Mouse (Mus musculus) naive thymus-derived CD4-positive, alpha-beta T cell, adult 2 months (primary cell): ENCODE results near the gene Mrps18b.

Experiments used
- DNase-seq: peaks from one replicate; pipeline ENCODE4 v3.0.0-alpha.2; 2011; ENCODE audit warnings: low read depth

The Mrps18b gene

DNA sequence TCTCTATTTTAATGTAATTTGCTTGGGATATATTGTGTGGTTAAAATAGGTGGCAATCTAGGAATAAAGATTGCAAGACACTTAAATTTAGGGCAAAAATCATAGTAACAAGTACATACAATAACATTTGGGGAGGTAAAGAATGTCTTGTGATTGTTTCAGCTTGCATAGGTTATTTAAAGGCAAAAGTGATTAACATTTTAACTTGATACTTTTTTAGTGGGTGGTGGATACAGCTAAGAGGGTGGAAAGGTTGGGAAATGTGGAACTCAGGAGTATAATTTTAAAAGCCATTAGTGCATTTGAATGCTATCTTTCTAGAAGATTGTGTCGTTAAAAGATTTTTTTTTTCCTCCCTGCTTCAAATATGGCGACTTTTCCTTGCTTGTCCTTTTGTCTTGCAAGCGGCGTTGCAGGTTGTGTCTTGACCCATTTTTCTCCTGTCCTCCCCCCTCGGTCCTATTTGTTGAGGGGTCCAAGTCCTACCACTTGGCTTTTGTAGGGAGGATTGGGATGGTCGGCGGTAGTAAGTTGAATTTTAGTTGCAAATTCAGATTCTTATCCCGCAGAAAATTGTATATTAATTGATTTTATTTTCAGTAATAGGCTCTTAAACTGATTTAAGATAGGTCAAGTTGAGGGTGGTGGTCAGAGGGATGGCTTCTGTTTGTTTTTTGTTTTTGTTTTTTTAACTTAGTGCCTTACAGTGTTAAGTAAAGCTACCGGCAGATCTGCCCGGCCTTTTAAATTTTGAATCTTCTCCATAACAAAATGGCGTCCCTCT, 2.3 kb upstream of the Mrps18b start:
- DNase-seq = peak; percentile 74

DNA sequence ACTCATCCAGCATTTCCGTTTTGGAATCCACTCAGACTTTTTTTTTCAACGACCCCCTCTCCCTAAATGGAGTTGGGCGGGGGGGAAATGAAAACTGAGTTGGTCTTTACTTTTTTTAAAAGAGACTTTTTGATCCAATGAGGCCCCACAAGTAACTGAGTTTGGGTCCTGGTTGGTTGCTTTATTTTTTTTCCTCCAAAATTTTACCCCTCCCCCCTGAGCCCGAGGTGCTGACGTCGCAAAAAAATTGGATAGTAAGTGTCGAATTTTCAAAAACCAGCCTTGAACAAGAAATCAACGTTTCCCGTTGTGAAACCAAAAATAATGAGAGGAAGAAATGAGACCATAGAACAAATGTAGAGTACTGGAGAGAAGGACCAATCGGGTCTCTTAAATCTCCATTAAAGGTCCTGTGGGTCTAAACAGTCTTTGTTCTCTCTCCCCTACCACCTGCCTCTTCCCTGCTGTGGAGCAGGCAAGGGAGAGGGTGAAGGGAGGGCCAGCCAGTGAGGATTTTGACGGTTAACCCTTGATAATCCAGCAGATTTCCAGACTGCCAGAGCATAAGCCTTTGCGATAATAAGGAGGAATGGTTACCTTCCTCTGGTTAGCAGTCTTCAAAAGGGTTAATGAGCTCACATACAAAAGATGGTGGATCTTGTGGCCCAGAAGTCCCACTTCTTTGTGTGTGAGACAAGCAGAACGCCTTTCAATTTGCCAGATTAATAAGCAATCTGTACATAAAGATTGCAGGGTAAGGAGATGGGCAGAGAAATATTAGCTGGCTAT, 1.5 kb upstream of the Mrps18b start:
- DNase-seq = peak; percentile 81

DNA sequence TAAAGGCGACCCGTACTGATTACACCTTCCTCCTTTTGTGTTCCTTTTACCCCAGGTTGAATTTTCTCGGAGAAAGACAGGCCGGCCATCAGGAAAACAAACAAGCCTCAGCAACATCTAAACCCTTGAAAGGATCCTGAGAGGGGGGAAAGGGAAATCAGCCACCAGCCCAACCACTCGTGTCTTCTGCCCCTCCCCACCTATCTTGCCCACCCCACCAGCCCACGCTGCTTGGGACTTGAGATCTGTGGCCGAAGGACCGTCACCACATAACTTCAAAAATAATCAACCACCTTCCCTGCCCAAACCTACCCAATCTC, 914 bp upstream of the Mrps18b start:
- DNase-seq = no peak

DNA sequence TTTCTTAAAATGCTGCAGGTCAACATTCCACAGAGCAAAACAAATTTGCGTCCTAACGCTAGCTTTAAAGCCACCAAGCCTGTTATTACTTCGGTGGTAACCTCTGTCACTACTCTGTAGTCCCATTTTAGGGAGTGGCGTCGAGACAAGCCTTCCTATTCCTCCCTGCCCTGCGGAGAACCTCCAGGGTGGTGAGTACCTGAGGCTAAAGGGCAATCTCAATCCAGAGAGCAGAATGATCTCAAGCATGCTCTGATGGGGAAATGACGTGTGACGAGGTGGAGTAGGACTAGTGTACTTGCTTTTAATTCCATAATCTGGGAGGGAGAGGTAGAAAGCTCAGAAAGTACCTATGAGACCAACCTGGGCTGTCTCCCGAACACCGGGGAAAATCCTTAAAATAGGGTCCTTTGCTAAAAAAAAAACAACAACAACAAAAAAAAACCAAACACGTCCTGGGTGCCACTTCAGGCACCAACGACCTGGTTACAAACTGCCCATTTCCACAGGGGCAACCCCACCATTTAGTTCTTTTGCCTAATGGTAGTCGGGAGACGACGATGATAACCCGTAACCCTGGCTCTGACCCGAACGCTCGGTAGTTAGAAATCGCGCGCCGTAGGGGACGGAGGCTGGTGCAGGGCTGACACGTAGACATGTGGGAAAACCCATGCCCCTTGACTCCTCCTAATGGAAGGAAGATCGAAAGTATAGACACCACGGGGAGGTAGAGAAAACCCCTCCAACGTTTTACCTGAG, 472 bp downstream of the Mrps18b start:
- peak; percentile 53 for DNase-seq

DNA sequence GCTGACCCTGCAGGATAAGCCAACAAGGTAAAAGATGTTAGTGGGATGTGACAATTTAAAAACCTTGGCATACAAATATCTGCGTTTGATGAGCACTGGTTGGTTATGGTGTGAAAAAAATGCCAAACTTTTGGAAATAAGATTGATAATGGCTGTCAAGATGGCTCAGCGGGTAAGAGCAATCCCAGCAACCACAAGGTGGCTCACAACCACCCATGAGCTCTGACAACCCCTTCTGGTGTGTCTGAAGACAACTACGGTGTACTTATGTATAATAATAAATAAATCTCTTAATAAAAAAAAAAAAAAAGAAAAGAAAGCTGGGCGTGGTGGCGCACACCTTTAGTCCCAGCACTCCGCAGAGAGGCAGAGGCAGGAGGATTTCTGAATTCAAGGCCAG, 1.2 kb downstream of the Mrps18b start:
- no peak for DNase-seq

DNA sequence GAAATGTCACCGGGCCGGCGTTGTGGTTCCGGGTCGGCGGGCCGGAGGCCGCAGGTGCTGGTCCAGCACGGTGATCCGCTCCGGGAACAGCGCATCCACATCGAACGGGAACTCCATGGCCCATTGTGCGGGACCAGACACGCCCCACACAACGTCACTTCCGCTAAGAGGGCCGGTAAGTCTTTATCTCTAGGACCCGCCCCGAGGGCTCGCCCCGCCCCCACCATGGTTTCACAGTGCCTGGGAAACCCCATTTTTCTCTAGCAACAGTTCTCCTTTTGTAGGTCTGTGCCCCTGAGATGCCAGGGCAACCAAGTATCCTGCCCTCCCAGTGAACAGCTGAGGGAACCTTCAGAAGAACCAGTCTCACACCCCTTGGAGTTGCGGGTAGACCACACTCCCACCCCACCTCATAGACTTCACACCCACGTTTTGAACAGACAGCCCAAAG, 6.2 kb downstream of the Mrps18b start, which contains the start of gene Atat1:
Gene Atat1, minus strand, starts transcription at position 157 of the 451 bp plus-strand sequence.
- DNase-seq = peak; percentile 97

DNA sequence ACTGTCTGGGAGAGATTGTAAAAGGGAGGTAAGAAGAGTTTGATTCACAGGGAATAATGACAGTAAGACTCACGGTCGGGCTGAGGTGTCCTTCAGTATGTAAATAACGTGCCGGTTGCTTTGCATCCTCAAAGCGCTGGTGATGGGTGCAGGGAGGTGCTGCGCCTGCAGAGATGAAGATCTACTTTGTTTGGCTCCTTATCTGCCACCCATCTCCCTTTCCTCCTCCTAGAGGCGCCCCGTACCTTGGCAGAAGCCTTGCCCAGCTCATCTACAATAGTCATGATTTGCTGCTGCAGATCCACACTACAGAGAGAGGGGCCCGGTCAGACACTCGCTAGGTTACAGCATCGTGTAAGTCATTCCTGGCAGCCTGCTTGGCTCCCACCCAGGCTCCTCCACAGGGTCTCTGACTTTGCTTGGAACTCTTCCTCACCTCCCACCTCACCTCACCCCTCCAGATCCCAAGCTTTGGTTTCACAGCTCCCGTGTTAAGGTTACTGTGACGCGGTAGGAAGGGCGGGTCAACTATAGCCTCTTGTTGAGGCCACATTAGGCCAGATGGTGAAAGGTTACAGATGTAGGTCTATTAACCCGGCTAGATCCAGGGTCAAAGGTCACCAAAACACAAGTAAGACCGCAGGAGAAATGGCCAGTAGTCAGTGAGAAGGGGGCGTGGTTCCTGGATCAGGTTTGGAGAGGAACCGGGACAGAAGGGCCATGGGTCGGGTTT, 6.8 kb downstream of the Mrps18b start:
- no peak for DNase-seq

DNA sequence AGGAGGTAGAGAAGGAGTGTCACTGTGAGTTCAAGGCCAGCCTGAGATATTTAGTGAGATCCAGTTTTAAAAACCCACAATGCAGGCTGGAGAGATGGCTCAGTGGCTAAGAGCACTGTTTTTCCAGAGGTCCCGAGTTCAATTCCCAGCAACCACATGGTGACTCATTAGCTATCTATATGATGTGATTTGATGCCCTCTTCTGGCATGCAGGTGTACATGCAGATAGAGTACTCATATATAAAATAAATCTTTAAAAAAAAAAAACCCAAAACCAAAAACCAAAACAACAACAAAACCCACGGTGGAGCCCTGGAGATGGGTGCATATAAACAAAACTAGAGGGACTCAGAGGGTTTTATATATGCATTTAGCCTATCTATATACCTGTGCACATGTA, 8.6 kb downstream of the Mrps18b start:
- DNase-seq = peak; percentile 57

DNA sequence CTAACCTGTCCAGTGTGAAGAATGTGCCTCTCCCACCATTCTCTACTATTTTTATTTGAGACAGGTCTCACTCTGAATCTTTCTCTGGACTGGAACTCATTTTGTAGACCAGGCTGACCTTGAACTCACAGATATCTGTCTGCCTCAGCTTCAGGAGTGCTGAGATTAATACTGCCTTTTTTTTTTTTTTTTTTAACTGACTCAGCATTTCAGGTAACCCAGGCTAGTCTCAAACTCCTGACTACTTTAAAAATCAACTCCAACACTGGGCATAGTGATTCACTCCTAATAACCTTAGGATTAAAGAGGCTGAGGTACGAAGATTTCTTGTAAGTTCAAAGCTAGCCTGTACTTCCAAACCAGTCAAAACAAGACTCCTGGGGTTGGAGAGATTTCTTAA, 10.6 kb downstream of the Mrps18b start:
- DNase-seq = no peak

DNA sequence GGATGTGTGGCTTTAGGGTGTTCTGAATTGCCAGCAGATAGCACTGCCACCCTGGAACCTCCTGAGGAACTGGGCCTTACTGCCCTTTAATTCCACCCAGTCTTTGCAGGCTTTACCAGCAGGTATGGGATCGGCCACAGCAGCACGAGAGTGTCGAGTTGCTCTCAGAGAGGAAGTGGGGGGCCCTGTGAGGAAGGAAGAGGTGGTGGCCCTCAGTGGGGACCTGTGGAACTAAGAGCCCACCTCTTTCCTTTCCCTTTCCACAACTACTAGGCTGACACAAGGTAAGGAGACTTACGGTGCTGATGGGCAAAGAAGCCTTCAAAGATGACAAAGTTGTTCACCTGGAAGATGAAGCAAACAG, 12.2 kb downstream of the Mrps18b start:
- no peak for DNase-seq

DNA sequence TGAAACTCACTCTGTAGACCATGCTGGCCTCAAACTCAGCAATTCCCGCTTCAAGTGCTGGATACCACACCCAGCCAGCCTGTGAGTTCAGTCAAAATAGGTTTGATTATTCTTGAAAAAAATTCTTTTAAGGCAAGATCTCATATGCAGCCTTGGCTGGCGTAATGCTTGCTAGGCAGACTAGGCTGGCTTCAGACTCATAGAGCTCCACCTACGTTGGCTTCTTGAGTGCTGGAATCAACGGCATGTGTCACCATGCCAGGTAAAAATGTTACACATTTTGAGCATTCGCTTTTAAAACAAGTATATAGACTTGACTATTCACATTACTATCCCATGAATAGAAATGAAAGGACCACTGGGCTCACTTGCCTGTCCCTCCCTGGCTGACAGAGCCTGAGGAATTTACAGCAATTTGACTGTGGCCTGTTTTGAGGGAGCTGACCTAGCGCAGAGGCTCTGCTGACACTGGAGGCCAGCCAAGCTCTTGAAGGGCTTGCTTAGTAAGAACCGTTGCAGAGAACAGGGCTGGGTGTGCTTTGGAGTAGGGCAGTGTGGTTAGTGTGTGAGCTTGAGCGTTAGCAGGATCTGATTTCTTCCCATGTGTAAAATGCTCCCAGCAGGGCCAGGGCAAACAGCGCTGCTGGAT, 12.7 kb downstream of the Mrps18b start:
- DNase-seq = no peak

DNA sequence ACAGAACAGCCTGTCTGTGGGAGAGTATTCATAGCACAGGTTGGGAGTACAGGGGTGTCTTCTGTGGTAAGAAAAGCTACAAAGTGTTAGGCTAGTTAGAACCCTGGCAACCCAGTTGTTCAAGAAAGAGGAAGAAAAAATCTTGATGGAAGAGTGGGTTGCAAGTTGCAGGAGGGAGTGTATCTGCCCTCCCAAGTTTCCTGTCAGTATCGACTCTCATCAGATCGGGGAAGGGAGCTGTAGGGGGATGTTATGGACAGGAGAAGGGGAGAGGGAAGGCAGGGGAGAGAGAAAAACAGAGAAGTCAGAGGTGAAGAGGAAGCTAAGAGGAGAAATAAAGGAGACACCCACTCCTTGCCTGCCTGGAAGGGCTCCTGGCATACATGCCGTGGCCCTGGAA, 15.6 kb downstream of the Mrps18b start:
- DNase-seq = no peak

DNA sequence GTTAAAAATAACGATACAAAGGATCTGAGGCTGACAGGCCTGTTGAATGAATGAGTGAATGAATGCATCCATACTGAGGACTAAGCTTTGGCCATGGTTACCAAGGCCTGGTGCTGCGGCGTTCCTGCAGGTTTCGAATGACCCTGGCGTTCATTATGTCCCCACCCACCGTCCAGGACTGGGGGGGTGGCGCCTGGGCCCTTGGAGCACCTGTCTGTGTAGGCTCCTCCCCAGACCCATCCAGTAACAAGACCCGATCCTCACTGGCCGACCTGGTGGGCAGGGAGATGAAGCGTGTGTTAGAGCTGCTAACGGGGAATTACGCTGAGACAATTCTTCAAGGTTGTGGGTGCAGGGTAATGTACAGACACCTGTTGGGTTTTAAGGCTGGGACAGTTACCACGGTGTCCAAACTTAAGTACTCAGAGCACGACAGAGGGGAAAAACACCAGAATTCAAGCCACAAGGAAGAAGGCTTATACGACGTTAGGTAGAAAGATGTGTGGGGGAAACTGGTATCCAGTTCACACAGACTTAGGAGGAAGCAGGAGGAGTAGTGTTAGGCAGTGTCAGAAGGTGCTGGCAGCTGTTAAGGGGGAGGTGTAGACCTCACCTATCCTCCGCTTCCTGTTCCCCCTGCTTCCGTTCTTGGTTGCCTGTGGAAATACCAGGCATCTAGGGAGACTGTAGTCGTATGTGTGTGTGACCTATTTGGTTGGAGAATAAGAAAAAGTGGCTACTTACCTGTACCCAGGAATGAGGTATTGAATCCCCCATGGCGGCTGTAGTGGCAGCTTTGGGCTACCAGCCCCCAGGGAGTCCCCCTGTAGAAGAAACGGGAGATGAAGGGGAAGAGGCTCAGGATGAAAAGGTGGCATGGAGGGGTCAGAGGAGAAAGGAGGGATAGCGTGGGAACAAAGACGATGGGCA, 18.3 kb downstream of the Mrps18b start:
- no peak for DNase-seq

DNA sequence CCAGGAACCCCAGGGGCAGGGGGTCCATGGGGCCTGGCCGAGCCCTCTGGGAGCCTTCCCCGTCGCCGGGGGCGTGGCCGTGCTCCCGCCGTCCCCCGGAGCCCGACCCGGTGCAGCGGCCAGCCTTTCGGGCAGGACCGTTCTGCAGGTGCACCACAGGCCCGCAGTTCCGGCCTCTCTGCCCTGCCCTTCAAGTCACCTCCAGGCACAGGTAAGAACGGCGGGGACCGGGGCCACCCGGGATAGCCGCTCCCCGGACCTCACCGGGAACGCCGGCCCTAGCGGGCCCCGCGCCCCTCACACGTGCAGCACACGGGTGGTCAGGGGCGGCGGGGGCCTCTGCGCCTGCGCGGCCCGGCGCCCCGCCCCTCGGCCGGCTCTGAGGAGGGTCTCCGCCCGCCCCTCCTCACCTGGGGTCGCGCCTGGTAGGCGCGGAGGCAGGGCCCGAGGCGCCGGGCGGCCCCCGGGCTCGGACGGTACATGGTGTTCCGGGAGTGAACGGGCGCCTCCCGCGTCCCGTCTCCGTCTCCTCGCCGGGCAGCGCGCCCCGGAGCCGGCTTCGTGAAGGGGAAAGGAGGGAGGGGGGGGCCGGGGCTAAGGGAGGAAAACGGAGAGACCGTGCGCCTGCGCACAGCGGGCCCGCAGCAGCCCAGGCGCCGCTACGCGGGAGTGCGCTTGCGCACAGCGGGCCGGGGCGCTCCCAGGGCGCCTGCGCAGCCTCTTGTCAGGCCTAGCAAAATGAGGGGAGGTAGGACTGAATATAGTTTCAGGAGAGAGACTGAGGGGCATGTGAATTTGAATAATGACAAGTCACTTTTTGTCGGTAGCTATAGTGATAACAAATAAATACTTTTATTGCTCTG, 19.2 kb downstream of the Mrps18b start, which contains the start of gene 2310061I04Rik:
Gene 2310061I04Rik, minus strand, starts transcription at position 651 of the 863 bp plus-strand sequence.
- peak; percentile 97 for DNase-seq

DNA sequence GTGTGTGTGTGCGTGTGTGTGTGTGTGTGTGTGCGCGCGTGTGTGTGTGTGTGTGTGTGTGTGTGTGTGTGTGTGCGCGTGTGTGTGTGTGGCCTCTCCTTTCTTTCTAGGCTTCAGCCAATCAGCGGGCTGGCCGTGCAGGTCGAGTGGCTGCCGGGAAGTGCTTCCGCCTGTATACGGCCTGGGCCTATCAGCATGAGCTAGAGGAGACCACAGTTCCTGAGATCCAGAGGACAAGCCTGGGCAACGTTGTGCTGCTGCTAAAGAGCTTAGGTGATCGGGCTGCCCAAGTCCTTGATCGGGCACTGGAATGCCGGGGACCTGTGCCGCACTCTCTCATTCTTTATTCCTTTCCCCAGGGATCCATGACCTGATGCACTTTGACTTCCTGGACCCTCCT, 28.5 kb downstream of the Mrps18b start:
- DNase-seq = no peak

DNA sequence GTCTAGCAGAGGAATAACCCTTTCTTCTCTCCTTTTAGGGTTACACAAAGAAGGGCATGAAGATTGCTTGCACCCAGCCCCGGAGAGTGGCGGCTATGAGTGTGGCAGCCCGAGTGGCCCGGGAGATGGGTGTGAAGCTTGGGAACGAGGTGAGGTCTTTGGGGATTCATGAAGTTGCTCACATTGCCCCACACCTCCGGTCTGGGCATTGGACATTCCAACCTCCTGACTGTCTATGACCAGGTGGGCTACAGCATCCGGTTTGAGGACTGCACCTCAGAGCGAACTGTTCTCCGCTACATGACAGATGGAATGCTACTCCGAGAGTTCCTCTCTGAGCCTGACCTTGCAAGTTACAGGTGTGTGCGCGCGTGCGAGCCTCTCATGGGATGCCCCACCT, 32.4 kb downstream of the Mrps18b start:
- no peak for DNase-seq

DNA sequence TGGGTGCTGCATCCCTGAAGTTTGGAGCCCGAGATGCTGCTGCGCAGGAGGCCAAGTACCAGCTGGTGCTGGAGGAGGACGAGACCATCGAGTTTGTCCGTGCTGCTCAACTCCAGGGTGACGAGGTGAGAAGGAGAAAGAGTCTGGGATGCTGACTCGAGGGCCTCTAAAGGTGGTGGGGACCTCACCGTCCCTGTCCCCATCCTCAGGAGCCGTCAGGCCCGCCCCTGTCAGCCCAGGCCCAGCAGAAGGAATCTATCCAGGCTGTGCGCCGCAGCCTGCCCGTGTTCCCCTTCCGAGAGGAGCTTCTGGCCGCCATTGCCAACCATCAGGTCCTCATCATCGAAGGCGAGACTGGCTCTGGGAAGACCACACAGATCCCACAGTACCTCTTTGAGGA, 33.3 kb downstream of the Mrps18b start:
- no peak for DNase-seq

DNA sequence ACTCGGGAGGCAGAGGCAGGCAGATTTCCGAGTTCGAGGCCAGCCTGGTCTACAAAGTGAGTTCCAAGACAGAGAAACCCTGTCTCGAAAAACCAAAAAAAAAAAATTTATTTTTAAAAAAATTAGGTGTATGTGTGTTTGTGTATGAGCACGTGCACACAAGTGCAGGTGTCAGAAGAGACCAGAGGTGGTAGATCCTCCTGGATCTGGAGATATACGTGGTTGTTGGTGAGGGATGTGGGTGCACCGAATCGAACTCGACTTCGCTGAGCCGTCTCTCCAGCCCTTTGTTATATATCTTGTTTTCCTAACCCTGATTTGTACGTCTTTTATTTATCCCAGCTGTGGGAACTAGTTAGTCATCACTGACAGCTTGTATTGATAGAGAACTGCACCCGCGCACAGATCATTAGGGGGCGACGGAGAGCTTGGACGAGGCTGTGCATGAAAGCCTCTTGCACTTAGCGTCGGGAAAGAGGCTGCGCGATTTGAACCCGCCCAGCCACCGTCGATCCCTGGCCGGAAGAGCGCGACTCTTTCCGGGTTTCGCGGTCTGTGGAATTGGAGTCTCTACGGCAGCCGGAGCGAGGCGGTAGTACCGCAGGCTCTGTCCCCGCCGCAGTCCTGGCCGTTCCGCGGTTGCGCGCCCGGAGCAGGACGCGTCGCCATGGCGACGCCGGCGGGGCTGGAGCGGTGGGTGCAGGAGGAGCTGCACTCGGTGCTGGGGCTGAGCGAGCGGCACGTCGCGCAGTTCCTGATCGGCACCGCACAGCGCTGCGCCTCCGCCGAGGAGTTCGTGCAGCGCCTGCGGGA, 36.7 kb downstream of the Mrps18b start, which contains the start of gene Dhx16:
Gene Dhx16, plus strand, starts transcription at position 575 of the 813 bp plus-strand sequence.
- peak; percentile 97 for DNase-seq
